Mouse (Mus musculus) heart, adult 11 months (tissue): Measurements from ENCODE around the gene Rad23b.
A peak's percentile ranks its signal among the peaks of the same experiment; 100 is the strongest.
"Not testable (repeated sequence)": the region's sequence is repeated elsewhere in the genome, so short reads cannot be mapped to it uniquely, and the experiment has no call there.

ENCODE experiments used
- DNase-seq: peaks from one replicate; pipeline ENCODE4 v3.0.0; 2022

Rad23b gene

DNA sequence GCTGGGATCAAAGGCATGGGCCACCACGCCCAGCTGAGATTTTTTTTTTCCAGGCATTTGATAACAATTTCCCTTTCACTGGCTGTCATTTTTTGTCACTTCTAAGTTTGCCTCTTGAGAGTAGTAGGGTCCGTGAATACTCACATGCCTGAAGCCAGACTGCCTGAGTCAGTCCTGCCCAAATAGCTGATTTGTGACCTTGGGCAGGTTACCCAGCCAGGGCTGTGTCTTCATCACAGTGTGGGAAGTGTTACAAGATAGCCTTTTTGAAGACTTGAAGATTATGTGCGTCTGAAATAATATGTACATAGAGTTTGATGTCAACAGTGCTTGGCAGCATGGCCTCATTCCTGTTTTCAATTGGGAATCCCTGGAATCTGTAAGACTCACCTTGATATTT, 6.9 kb downstream of the Rad23b start:
- DNase-seq: peak; percentile 81

- no peak for DNase-seq
Measured at GRCm38 (mm10) chr4:55363866-55364265, 14.0 kb downstream of the Rad23b start.

DNA sequence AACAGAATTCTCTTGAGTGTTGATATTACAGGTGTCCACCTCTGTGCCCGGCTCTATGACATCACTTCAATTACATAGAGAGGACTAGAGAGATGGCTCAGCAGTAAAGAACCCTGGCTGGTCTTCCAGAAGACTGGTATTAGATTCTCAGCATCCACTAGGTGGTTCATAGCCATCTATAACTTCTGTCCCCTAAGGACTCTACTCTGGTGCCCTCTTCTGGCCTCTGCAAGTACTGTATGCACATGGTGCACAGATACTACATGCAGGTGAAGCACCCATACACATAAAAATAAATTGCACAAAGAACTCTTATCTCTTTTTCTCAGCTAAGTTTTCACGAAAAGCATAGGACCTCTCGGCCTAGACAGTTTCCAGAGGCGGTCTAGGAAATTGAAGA, 14.5 kb downstream of the Rad23b start:
- peak; percentile 84 for DNase-seq

DNA sequence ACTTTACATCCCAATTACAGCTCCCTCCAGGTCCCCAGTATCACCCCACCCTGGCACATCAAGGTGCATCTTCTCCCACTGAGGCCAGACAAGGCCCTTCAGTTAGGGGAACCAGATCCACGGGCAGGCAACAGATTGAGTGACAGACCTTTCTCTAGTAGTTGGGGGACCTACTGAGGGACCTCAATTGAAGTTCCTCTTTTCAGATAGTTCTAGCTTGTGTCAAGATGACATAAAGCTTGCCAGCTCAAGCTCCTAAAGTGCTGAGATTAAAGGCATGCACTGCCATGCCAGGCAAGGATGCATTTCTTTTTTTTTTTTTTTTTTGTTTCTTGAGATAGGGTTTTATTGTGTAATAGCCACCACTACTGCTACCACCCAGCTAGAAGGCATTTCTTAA, 16.2 kb downstream of the Rad23b start:
- DNase-seq: peak; percentile 86

DNA sequence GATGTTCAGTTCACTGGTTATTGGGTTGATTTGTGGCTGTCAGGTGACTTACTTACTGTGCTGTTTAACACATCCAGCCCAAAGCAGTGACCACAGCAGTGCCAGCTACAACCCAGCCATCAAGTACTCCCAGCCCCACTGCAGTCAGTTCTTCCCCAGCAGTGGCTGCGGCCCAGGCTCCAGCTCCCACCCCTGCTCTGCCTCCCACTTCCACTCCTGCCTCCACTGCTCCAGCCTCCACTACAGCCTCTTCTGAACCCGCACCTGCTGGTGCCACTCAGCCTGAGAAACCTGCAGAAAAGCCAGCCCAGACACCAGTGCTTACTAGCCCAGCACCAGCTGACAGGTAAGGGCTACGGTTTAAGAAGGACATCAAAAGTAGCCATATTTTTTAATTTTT, 20.3 kb downstream of the Rad23b start:
- peak; percentile 61 for DNase-seq

GRCm38 (mm10) chr4:55371355-55371754, 21.5 kb downstream of the Rad23b start:
- no peak for DNase-seq

DNA sequence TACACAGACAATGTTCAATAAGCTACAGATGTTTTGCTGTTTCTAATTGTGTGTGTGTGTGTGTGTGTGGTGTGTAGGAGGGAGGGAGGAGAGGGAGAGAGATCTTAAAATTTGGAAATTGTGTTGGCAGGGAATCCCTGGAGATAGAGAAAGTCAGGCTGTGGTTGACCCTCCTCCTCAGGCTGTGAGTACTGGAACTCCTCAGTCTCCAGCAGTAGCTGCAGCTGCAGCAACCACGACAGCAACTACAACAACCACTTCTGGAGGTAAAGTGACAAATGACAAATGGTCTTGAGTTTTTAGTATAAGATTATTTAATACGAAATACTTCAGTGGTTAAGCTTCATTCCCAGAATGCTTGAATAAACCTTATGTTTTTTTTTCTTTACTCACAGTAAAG, 32.5 kb downstream of the Rad23b start:
- DNase-seq: peak; percentile 66

DNA sequence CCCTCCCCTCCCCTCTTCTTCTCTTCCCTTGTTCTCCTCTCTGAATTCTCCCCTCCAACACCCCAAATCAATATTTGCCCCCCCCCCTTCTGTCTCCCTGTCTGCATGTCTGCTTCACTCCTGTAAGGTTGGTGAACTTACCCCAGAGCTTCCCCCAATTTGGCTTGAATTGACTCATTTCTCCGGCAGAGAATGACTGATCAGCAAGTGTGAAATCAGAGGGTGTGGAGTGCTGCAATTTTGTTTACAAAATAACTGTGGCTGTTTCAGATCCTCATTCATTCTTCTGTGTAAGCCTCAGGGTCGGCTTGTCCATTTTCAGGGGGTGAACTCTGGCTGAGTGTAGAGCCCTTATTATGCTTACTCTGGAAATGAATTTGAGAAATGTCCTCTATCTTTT, 36.9 kb downstream of the Rad23b start:
- DNase-seq: peak; percentile 45

- DNase-seq: peak; percentile 85
Measured at GRCm38 (mm10) chr4:55391480-55391879, 41.6 kb downstream of the Rad23b start.

DNA sequence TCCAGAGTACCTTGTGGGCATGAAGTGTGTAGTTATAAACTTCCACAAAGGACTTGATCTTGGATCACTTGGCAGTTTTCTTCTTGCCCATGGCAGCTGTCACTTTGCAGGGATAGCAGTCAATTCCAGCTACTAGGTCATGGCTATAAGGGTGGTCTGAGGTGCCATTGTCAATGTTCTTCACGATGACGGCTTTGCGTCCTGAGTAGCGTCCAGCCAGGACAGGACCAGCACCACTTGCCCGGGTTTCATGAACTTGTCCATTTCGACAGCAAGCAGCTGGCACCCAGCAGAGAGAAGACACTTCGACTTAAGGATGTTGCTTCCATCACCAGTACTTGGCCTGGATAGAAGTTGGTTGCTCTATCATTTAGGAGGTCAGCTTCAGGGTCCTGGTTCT, 42.6 kb downstream of the Rad23b start:
- DNase-seq: peak; percentile 82

DNA sequence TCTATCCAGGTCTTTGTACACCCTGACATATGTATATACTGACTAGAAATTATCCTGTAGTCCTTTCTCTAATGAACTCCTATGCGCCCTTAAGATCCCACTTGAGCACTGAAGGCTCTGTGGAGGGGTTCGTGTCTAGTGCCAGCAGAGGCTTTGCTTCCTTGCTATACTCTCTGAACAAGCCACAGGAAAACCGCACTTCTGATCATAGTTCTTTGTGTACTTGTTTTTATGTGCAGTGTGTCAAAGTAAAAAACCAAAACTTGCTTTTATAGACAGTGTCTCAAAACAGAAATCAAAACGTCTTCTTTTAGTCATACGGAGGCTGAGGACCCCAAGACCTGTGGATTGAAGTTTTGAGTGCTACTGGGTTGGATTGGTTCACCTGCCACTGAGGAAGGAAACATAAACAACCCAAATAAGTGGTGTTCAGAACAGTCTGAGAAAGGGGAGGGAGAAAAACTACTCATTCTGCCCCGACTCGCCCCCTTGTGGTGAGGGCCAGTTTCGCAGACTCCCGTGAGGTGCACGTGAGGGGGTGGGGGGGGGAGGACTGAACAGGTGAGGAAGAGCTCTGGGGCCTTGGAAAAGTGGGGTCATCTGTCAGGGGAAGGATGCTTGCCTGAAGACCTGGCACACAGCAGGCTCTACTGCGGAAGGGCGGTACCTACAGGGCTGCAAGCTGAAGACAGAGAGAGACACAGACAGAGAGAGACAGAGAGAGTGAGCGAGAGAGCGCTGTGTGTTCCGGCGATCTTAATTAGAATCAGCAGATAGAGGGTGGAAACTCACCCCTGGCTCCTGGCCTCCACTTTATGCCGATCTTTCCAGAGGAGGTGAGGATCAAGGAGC, 48.3 kb downstream of the Rad23b start:
- peak; percentile 86 for DNase-seq

DNA sequence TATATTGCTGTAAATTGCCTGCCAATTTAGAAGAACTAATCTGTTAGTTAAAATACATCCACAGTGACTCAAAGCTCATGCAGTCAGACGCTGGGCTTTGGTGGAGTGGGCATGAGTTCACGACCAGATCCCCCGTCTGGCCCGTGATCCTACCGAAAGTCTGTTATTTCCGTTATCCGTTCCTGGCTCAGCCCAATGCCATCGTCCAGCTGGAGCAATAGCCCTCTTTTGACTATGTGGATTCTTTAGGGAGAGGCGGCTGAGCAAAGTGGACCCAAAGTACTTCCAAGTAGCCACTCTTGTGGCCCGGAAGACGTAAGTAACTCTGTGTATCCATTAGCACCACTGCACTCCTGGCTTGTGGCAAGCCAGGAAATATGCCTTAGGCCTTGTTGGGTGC, 49.1 kb downstream of the Rad23b start:
- peak; percentile 76 for DNase-seq

GRCm38 (mm10) chr4:55405329-55405728, 55.5 kb downstream of the Rad23b start:
- DNase-seq: peak; percentile 37

DNA sequence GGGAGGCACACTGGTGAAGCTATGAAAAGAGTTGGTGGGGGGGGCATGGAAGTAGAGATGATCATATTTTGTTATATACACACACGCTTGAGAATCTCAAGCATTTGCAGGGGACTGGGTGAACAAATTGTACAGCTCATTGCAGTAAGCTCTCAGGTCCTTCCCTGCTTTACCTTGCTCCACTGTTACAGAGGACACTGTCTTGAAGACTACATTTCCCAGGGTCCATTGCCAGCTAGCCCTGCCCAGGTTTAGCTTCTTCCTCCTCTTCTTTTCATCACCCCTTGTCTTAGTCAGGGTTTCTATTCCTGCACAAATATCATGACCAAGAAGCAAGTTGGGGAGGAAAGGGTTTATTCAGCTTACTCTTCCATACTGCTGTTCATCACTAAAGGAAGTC, 56.7 kb downstream of the Rad23b start:
- DNase-seq: peak; percentile 68

DNA sequence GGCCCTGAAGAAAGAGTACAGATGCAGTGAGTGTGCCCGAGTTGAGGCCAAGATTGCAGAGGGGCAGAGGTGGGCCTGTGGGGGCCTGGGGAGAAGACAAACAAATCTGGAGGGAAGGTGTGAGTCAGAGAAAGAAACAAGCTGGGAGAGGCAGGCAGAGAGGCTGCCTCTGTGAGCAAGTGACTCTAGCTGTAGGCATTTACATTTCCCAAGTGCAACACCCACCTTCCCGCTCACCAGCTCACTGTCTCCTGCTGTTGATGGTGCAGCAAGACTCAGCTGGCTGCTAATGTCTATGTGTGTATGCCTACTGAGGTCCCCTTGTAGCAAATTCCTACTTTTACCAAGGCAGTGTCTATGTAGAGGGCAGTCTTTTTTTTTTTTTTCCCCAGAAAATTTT, 58.2 kb downstream of the Rad23b start:
- peak; percentile 58 for DNase-seq

- DNase-seq: no peak
Measured at GRCm38 (mm10) chr4:55409025-55409424, 59.2 kb downstream of the Rad23b start.

DNA sequence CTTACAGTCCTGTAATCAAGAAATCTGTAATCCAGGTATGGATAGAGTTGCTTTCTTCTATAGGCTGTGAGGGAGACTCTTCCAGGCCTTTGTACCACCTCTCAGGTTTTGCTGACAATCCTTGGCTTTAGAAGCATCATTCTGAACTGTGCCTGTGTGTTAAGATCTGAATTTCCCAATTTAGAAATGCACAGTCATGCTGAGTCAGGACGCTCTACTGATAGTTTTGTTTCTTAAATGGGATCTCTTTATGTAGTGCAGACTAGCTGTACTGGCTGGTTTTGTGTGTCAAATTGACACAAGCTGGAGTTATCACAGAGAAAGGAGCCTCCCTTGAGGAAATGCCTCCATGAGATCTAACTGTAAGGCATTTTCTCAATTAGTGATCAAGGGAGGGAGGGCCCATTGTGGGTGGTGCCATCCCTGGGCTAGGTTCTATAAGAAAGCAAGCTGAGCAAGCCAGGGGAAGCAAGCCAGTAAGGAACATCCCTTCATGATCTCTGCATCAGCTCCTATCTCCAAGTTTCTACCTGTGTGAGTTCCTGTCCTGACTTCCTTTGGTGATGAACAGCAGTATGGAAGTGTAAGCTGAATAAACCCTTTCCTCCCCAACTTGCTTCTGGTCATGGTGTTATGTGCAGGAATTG, 59.9 kb downstream of the Rad23b start:
- not testable (repeated sequence) for DNase-seq

DNA sequence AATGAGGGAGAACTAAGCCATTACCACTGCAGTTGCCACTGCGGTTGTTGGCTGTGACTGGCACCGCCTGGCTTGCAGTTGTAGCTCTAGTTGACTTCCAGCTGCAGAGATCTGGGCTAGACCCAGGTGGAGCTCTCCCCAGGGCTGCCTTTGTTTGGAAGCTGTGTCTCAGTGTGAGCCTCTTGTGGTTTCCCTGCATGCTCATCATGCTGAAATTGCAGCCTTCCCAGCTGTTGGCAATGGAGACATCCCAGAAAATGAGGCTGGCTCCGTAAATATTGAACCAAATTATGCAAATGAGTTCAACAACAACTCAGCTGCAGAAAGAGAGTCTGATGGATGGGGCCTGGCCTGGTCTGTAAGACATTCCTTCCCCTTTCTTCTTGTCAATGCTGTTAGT, 66.0 kb downstream of the Rad23b start:
- no peak for DNase-seq

DNA sequence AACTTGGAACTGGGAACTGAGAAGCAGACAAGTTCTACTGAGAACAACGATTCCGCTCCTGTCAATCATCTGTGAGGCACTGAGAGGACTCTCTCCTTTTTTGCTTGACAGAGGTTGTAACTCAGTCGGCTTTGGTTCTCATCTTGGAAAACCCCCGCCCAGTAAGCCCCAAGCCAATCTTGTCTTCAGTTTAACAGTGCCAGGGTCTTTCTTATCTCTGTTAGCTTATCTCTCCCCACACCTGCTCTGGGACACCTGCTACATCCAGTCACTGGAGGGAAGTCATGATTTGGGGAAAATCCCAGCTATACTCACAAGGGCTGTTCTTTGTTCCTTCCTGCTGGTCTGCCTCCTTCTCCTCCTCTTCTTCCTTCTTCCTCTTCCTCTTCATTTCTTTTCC, 76.4 kb downstream of the Rad23b start:
- DNase-seq: no peak
